Mouse (Mus musculus) retina, adult 2 months (tissue): ENCODE results near the gene Irak3.
A peak's percentile ranks its signal among the peaks of the same experiment; 100 is the strongest.
"Not testable (repeated sequence)": the region's sequence is repeated elsewhere in the genome, so short reads cannot be mapped to it uniquely, and the experiment has no call there.

Source experiments
- DNase-seq: peaks from one replicate; pipeline ENCODE4 v3.0.0-alpha.2; 2012; ENCODE audit warnings: low read depth, low spot score

Irak3 gene

GRCm38 (mm10) chr10:120201961-120202402, at the start of gene Irak3:
Irak3 (minus strand) TSS chr10:120202130.
- peak; percentile 46 for DNase-seq

- DNase-seq: no peak
These were observed 49.2 kb upstream of the Irak3 start for GRCm38 (mm10) chr10:120250911-120251683.

DNA sequence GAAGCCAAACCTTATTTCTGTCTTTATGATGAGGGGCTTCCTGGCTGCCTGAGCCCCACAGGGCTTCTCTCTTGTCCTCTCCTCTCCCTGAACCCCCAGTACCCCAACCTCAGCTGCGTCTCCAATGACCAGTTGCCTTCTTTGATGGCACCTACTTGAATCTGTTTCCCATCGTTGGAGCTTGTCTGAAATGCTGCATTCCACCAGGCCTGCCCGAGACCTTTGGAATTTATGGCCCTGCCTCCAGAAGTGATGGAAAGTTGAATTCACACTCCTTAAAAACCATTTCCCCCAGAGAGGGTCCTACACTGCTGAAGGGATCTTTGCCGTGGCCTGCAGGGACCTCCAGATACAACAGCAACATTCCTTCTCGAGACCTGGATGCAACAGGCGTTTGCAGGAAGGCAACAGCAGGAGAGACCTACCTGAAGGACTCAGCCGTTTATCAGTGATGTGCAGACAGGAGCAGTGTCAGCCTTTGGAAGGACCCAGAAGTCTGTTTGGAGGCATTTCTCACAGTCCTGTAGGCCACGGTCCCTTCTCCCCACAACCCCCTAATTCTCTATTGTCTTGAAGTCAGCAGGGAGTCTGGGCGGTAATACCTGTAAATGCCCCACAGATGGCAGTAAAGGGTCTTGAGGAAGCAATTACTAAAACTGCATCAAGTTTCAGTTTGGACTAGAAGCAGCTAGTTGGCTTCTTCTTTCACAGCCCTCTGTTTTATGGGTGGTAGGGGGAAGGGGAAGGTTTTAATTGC, 45.2 kb upstream of the Irak3 start:
- no peak for DNase-seq

GRCm38 (mm10) chr10:120245681-120246080, 43.8 kb upstream of the Irak3 start:
- no peak for DNase-seq

DNA sequence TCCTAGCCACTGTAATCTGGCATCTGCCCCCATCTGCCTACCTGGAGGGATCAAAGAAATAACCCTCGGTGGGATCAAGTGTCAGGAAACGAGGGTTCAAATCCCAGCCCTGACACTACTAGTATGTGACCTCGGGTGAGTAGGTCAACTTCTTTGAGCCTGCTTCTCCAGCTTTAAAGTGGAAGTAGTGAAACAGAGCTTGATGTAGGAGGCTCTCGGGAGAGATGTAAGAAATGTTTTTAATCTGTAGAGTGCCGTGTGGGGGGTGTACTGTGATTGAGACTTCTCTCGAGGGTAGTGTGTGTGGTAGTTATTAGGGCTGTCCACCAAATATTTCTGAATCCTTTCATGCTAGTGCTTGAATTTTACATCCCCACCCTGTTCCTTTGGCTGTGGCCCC, 40.5 kb upstream of the Irak3 start:
- DNase-seq: no peak

DNA sequence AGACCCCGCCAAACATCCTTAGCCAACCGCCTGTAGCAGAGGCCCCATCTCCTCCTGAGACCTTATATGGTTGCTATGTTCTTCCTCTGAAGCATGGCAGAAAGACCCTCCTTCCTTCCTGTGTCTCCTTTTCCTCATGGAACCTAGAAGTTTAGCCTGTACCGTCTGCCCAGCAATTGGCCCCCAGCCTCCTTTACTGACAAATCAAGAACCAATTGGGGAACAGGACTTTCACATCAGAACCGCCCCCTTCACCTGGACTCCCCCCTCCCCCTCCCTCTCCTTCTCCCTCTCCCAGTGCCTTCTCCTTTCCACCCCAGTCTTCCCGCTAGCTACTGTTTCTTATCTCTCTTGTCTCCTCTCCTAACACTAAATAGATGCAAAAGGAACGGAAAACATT, 37.5 kb upstream of the Irak3 start:
- DNase-seq: no peak

DNA sequence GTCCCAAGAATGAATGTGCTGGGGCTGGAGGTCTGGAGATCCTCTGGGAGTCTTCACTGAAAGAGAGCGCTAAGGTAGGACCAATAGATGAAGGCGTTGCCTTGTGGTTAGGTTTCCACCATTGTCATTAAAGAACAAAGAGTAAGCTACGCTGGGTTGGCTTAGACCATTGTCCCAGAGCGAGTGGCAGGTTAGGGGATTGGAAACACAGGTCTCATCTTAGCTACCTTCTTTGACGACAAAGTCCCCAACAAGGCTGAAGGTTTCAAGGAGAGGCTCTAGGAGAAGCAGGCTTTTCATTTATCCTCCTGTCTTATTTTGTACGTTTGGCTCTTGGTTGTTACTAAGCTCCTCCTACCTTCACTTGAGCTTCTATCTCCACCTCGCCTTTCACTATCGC, 36.3 kb upstream of the Irak3 start:
- DNase-seq: no peak

DNA sequence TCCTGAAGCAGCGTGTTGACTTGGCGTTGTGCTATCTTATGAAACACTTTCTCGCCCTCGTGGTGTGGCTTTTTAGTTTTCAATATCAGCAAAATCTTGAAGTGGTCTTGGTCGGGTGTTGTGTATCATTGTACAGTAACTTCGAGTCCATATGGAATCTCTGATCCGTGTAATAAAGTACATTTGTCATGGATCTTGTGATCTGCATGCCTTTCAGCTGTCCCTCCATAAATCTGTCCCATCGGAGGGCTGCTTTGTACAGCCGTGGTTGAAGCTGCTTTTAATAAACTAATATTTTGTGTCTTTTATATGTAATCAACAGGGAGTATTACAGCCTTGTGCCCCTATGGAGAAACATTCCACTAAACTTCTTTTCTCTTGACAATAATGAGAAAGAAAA, 34.9 kb upstream of the Irak3 start:
- DNase-seq: no peak

DNA sequence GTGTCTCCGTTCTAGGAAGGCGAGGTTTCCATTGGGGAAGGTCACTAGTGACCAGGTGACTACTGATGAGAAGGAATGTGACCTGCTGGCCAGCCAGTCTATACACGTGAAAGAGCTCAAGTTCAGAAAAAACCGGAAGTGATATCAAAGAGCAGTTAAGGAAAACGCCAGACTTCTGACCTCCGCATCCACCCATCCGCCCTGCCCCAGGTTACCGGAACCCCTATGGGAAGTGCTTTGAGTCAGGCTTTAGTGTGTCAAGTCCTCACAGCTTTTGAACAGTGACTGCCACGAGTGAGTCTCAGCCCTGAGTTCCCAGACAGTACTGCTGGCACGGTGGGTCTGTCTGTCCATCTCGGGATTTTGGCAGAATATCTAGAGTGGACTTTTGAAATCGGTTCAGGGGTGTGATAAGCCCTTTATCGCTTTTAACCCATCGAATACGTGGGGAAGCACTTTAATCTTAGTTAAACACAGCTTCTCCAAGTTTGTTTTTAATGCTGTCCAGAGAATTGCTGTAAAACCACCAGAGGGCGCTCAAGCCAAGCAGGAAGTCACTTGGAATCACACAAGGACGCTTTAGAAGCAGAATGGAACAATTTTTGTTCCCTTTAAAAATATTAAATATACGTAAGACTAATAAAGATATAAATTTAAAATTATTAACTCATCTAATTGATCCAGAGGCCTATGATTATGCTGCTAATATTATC, 31.9 kb upstream of the Irak3 start:
- no peak for DNase-seq

GRCm38 (mm10) chr10:120231718-120232117, 29.8 kb upstream of the Irak3 start:
- no peak for DNase-seq

DNA sequence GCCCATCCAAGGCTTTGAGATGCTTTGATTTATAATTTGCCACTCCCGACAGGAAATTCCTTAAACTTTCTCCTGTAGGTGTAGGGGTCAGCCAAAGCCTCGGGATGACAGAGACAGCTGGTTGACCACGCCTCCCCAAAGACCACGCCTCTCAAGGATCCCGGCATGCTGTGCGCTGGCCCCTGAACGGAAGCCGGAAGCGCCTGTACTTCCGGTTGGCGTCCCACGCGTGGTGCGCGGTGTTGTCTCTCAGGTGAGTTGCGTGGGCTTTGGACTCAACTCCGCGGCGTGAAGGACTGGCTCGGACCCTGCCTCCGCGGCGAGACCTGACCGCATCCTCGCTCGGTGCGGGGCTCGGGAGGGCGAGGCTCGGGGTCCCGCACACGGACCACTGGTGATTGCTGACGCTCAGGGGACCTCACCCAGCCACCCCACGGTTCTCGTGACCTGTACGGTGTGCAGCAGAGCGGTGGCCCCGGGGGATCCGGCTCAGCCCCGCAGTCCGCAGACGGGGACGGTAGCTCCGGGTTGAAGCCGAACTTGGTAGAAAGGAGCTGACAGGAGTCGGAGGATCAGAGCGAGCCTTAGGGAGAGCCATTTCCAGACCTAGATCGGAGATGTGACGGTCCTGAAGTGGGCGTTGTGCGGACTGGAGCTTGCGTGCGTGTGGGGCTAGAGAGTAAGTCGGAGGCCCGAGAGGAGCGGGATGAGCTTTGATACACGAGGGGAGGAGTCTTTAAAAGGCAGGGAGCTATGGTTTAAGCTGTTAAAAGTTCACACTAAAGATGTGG, 25.1 kb upstream of the Irak3 start, which contains the start of gene Llph:
Gene Llph, plus strand, starts transcription at position 200 of the 791 bp plus-strand sequence.
- DNase-seq: peak; percentile 76

GRCm38 (mm10) chr10:120220776-120221175, 18.8 kb upstream of the Irak3 start:
- no peak for DNase-seq

DNA sequence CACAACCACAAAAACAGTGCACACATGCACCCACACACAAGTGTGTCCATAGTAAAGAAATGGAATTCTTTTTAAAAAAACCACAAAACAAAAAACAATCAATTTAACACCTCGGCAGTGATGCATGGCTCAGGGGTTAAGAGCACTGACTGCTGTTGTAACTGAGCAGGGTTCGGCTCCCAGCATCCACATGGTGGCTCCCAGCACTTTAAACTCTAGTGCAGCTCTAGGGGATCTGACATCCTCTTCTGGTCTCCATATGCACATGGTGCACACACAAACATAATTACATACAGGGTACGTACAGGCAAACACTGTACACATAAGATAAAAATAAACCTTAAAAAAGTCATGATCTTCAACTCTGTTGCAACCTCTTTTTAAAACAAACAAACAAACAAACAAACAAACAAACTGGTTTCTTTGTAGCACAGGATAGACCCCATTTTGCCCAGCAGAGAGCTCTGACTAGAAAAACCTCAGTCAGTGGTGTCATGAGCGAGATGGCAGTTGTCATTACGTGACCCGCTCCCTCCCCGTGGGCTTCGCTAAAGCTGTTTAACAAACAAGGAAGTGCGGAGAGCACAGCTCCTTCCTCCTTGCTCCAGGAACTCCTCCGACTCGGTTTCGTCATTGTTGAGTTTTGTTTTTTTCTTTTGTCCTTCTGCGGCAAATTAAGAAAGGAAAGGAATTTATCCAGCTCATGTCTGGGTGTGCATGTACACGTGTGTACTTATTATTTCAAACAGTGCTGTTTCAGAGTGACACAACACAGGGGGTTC, 17.8 kb upstream of the Irak3 start:
- no peak for DNase-seq

DNA sequence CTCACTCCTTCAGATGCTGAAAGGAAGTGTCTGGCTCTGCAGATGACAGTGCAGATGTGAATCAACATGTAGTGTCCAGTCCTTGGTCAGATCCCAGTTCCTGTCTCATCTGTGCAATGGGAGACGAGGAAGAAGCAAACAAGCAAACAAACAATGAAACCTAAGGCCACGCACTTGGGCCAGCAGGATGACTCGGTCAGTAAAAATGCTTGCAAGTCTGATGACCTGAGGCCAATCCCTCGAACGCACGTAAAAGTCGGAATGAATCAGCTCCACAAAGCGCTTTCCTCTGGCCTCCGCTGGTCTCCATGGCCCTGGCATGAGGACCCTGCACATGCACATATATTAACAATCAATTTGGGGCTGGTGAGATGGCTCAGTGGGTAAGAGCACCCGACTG, 17.1 kb upstream of the Irak3 start:
- DNase-seq: no peak

- not testable (repeated sequence) for DNase-seq
These were observed 15.2 kb upstream of the Irak3 start for GRCm38 (mm10) chr10:120217099-120217498.

DNA sequence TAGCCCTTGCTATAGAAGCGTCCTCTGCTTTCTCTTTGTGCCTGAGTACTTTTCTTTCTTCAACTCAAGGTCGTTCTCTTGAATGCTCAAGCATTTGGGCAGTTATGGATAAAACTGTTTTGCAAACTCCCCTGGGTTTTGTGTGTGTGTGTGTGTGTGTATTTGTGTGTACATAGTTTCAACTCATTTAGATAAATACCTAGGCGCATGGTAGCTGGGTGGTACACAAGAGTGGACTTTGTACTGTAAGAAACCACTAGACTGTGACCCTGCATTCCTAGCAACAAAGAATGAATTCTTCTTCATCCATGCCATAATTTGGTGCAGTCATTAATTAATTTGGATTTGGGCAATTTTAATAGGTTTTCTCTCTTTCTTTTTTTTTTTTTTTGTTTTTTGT, 8.2 kb upstream of the Irak3 start:
- no peak for DNase-seq

DNA sequence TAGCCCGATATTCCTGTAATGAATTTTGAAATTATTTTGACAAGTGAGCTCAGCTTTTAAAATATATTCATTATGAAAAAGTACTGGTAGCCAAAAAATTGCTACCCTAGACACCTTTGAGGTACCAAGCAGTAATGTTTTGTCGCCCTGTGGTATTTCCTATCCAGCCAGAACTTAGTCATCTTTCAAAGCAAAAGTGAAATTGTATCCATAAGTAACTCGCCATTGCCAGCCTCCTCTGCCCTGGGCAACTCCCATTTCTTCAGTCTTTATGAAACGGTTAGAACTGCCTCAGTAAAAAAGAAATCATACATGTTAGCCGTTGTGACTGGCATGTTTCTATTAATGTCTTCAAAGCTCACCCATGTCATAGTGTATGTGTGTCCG, 7.6 kb upstream of the Irak3 start:
- no peak for DNase-seq

DNA sequence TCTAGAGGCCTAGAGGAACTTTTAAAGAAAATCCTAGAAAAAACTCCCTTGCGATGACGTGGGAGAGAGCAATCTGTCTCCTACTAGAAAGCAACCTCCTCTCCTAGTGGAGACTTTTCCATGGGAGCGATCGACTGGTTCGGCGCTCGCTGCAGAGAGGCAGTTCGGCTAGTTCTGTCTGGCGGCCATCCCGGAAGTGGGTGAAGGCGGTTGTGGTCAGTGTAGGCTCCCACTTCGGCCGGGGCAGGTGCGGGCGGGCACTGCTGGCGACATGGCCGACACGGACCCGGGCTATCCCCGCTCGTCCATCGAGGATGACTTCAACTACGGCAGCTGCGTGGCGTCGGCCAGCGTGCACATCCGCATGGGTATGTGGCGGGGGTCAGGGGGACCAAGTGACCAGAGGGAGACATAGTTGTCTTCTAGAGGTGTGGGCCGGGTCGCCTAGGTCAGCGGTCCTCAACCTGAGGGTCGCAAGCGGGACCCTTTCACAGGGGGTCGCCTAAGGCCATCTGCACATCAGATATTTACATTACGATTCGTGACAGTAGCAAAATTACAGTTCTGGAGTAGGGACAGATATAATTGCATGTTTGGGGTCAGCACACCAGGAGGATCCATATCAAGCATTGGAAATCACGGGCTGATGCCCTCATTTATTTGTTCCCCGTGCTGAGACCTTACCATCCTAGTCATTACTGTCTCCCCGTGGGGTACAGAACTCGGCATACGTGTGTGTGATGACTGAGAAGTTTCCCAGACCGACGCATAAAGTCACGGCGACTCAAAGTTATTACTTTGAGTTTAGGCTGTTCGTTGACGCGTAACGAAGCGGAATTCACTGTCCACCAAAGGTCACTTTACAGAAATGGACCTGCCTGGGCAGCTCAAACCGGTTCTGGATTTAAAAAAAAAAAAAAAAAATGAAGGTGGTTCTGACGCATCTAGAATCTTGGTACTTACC, 6.9 kb upstream of the Irak3 start:
- peak; percentile 64 for DNase-seq

- no peak for DNase-seq
These were observed 6.1 kb upstream of the Irak3 start for GRCm38 (mm10) chr10:120208015-120208414.
